Mouse (Mus musculus) olfactory bulb, adult 2 months (tissue): ENCODE measurements around the gene Dnph1. TPM values are rescaled to one million over a fixed set of nuclear protein-coding genes. Genes with fewer than 3 reads are reported as not detected.
A peak's percentile ranks its signal among the peaks of the same experiment; 100 is the strongest.

ENCODE experiments used
- H3K27ac ChIP-seq: fragments of 200-500 bp; 2 replicates; pipeline ENCODE4 v1.5.1; 2012; ENCODE audit warnings: low read depth, low read length; ENCODE audit not compliant: insufficient read depth
- H3K4me1 ChIP-seq: fragments of 200-500 bp; 2 replicates; pipeline ENCODE4 v1.6.1; 2012; ENCODE audit warnings: low read length; ENCODE audit not compliant: control insufficient read depth, insufficient read depth
- H3K4me3 ChIP-seq: fragments of 200-500 bp; 2 replicates; pipeline ENCODE4 v1.5.1; 2012; ENCODE audit warnings: mild to moderate bottlenecking, low read depth, low read length, moderate library complexity; ENCODE audit not compliant: insufficient read depth
- CTCF ChIP-seq: fragments of 200-500 bp; IDR thresholded peaks from 2 replicates; pipeline ENCODE4 v1.5.1; 2012; ENCODE audit warnings: low read depth, mild to moderate bottlenecking, low read length, moderate library complexity; ENCODE audit not compliant: insufficient read depth
- POLR2A ChIP-seq: fragments of 200-500 bp; IDR thresholded peaks from 2 replicates; pipeline ENCODE4 v1.6.1; 2012; ENCODE audit warnings: mild to moderate bottlenecking, low read depth, low read length, moderate library complexity; ENCODE audit not compliant: insufficient read depth
- WGBS: fragments of 180-500 bp; shearing (Covaris S2); methylation state at CpG from one replicate; pipeline ENCODE4 v1.1.7; 2018; 5-methylcytosine and 5-hydroxymethylcytosine counted together
- polyA plus RNA-seq: library from polyadenylated mRNA; stranded (reverse); fragments of >200 nt; gene quantifications from 2 replicates; pipeline ENCODE4 v1.2.4, GENCODE M21; 2012; ENCODE audit warnings: low replicate concordance; ENCODE audit not compliant: missing spikeins, insufficient read depth, insufficient read length

The Dnph1 gene
- polyA plus RNA-seq, 1 experiment = not detected

DNA sequence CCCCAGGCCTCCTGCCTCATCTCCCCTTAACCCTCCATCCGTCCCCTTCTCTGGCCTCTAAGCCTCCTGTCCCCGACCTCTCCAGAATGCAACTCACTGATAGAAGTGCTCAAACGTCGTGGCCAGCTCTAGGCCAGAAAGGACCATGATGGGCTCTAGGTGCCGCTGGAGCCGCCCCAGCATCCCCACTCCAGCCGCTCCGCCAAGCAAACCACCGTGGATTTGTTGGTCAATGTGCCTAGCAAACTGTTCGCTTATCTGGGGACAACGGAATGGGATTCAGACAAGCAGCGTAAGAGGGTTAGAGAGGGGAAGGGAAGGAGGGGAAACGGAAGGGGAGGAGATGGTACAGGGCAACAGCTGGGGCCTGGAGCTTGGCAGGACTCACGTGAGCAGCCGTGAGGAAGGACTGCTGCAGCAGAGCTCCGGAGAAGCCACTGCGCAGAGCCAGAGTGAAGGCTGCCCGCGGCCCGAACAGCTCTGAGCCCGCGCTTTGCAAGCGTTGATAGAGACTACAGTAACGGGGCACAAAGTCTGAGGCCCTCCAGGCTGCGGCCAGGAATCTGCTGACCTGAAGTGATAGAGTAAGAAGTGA lies 24.0 kb downstream of the Dnph1 start:
- Histone ChIP-seq H3K4me1 (no peaks in the 10 kb centered on the region), H3K27ac (no peak overlapping the region), H3K4me3 (no peak overlapping the region)
- WGBS = 68% methylated on average over 25 of the region's 25 CpGs
- TF ChIP-seq POLR2A = no peak
- TF ChIP-seq CTCF = no peak

DNA sequence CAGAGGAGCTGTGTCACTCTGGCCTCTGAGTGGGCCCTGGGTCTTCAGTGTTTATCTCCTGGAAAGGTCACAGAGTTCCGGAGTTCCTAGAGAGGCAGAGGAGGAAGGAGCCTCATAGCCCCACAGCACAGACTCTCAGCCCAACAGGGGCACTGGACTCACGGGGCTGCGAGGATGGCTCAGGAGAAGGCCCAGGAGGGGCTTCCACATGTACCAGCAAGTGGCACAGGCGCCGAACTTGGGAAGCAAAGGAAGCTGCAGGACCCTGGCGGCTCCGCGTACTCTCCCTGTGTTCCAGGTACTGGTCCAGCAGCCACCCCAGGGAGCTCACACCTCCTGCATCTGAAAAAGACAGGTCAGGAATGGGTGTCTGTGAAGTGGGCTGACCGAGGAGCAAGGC lies 24.7 kb downstream of the Dnph1 start:
- no peak overlapping the region for H3K27ac ChIP-seq
- TF ChIP-seq POLR2A (no peak), CTCF (no peak)
- no peak overlapping the region for H3K4me3 ChIP-seq
- WGBS = 91% methylated on average over 9 of the region's 9 CpGs
- no peaks in the 10 kb centered on the region for H3K4me1 ChIP-seq

GRCm38 (mm10) chr17:46521963-46522668 lies 25.6 kb downstream of the Dnph1 start:
- TF ChIP-seq POLR2A (no peak), CTCF (no peak)
- H3K27ac ChIP-seq = no peak overlapping the region
- 52% methylated on average over 24 of the region's 24 CpGs for WGBS
- H3K4me3 ChIP-seq = no peak overlapping the region
- no peaks in the 10 kb centered on the region for H3K4me1 ChIP-seq

- WGBS = 87% methylated on average over 10 of the region's 10 CpGs
- TF ChIP-seq CTCF (no peak), POLR2A (no peak)
- Histone ChIP-seq H3K27ac (no peak overlapping the region), H3K4me1 (no peaks in the 10 kb centered on the region), H3K4me3 (no peak overlapping the region)
Observed at GRCm38 (mm10) chr17:46525065-46525464, 28.6 kb downstream of the Dnph1 start.

- Histone ChIP-seq H3K4me3 (no peak overlapping the region), H3K4me1 (no peaks in the 10 kb centered on the region), H3K27ac (no peak overlapping the region)
- no peak for TF ChIP-seq POLR2A
- TF ChIP-seq CTCF = peak; percentile 94
- WGBS = 35% methylated on average over 12 of the region's 12 CpGs
Observed at GRCm38 (mm10) chr17:46525579-46526307, 29.2 kb downstream of the Dnph1 start.

- Histone ChIP-seq H3K4me1 (peaks cover 13% of the 10 kb centered on the region; the same call in 1 of the 2 replicates), H3K27ac (no peak overlapping the region), H3K4me3 (no peak overlapping the region)
- WGBS = 87% methylated on average over 12 of the region's 12 CpGs
- no peak for TF ChIP-seq CTCF
- no peak for TF ChIP-seq POLR2A
Observed at GRCm38 (mm10) chr17:46543661-46544060, 47.1 kb downstream of the Dnph1 start.

DNA sequence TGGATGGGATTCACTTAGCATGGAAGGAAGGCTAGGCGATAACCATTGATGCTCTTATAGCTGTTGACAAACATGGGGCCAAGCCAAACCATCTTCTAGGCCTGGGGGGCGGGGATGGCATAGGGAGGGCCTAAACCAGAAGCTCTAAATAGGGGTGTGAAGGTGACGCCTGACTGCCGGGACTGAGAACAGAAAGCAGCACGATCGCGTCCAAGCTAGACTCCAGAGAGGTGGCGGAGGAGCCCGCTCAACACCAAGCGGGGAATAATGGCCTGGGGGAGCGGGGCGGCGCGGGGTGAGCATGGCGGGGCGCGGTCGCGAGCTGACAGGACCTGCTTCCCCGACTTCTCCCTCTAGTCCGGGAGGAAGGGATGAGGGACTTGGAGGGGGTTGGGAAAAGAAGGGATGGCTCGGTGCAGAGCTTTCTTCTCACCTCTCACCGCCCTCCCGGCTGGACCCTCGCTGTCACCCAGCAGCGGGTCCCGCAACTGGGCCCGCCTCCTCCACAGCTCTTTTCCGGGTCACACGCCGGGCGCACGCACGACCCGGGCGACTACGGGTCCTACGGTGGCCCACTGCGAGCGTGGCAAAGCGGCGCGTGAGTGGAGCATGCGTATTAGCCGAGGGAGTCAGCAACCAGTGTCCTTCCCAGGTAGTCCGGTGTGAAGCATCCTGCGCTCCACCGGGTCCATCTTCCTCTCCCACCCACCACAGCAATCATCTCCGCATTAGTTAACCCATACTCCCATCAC lies 49.5 kb downstream of the Dnph1 start, which contains the start of gene Cul9:
TSS of gene Cul9 (minus strand) at position 576 of the 752 bp plus-strand sequence.
- WGBS = under 1% methylated on average over 49 of the region's 49 CpGs
- peak; percentile 64; the same call in 1 of the 2 replicates for TF ChIP-seq POLR2A
- no peak for TF ChIP-seq CTCF
- peaks cover 16% of the 10 kb centered on the region; the same call in 1 of the 2 replicates for H3K4me1 ChIP-seq
- H3K4me3 ChIP-seq = peak within 1 kb of the TSS; percentile 64
- H3K27ac ChIP-seq = peak within 1 kb of the TSS; percentile 24; the same call in 1 of the 2 replicates

DNA sequence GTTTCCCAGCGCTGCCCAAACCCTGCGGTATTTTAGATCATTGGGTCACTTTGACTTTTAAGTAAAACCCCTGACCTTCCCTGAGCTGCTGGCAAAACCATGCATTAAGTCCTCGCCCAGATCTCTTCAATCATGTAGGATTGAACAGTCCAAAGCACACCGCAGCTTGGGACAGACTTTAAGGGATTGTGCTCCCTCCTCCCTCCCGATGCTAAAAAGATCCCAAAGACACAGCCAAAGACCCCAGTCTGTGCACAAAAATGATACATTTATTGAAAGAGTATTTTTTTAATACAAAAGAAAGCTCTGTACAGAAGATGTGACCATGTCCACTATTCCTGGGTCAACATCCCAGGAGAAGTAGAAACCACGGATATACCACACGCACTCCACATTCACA lies 50.1 kb downstream of the Dnph1 start:
- TF ChIP-seq POLR2A (no peak), CTCF (no peak)
- Histone ChIP-seq H3K27ac (peak overlapping the region; percentile 24; the same call in 1 of the 2 replicates), H3K4me1 (peaks cover 20% of the 10 kb centered on the region), H3K4me3 (peak overlapping the region; percentile 64)
- WGBS = 21% methylated on average over 7 of the region's 7 CpGs

GRCm38 (mm10) chr17:46546995-46547394 lies 50.5 kb downstream of the Dnph1 start:
- H3K4me1 ChIP-seq = peaks cover 20% of the 10 kb centered on the region
- H3K27ac ChIP-seq = no peak overlapping the region
- no peak overlapping the region for H3K4me3 ChIP-seq
- no peak for TF ChIP-seq CTCF
- 18% methylated on average over 8 of the region's 8 CpGs for WGBS
